Mouse (Mus musculus) CD4-positive, CD25-positive, alpha-beta regulatory T cell, adult 2 months (primary cell): ENCODE measurements around the gene Slain1.

ENCODE experiments used
- DNase-seq: peaks from one replicate; pipeline ENCODE4 v3.0.0-alpha.2; 2012; ENCODE audit warnings: low read depth, low spot score

Gene Slain1

GRCm38 (mm10) chr14:103666347-103666954 is 16.4 kb downstream of the Slain1 start:
- DNase-seq = peak; percentile 44

- peak; percentile 31 for DNase-seq
Observed at GRCm38 (mm10) chr14:103667036-103667435, 17.0 kb downstream of the Slain1 start.

- no peak for DNase-seq
Observed at GRCm38 (mm10) chr14:103679395-103680217, 29.6 kb downstream of the Slain1 start.

DNA sequence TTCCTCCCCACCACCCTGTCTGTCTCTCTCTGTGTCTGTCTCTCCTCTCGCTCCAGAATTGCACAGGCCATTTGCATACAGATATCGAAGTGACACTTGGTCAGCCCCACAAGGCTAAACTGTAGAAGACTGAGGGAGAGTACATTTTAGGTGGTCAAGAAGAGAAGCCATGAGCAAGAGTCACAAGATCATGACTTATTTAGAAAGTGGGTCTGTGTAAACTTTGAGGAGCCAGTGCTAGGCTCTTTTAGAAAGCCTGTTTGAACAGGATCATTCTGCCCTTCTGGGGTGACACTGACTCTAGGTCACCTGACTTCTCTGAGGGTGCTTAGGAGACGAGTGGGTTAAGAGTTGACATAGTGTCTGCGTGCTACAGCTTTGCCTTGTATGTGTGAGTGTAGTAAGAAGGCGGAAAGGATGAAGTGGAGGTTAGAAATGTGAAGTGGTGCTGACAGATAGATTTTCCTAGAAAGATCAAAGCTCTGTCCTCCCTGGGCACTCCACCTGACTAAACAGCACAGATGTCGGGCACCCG is 30.3 kb downstream of the Slain1 start:
- no peak for DNase-seq

- no peak for DNase-seq
Observed at GRCm38 (mm10) chr14:103682633-103683390, 32.8 kb downstream of the Slain1 start.

GRCm38 (mm10) chr14:103686994-103687393 is 37.0 kb downstream of the Slain1 start:
- DNase-seq = no peak

- peak; percentile 83 for DNase-seq
Observed at GRCm38 (mm10) chr14:103694295-103694694, 44.3 kb downstream of the Slain1 start.

GRCm38 (mm10) chr14:103695620-103696019 is 45.6 kb downstream of the Slain1 start:
- no peak for DNase-seq

GRCm38 (mm10) chr14:103697101-103697500 is 47.1 kb downstream of the Slain1 start:
- no peak for DNase-seq

DNA sequence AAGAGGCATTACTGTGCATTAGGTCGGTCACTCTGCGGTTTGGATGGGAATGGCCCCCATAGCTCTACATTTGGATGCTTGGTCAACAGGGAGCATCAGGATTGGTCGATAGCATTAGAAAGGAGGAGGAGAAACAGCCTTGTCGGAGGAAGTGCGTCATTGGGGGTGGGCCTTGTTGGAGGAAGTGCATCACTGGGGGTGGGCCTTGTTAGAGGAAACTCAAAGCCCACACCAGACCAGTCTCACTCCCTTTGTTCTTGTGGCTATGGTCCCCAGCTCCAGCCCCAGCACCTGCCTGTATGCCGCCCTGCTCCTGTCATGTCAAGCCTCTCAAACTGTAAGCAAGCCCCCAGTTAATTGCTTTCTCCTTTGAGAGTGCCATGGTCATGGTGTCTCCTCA is 49.3 kb downstream of the Slain1 start:
- DNase-seq = no peak

- DNase-seq = no peak
Observed at GRCm38 (mm10) chr14:103702516-103702915, 52.5 kb downstream of the Slain1 start.

DNA sequence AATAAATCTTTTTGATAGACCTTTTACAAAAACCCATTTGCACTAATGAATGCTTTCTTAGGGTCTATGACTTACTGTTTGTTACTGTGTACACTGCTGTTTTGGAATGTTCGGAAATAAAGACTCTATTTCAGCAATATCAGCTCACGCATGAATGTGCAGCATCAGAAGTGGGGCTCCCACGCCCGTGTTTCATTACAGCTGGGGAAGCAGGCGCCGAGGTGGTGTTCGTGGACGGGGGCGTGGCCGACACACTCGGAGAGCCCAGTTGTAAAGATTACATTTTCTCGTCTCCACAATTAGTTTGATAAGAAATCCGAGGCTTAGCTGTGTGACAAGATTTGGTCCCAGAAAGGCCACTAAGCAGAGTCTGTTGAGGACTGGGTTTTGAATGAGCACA is 54.7 kb downstream of the Slain1 start:
- no peak for DNase-seq

GRCm38 (mm10) chr14:103706347-103706746 is 56.3 kb downstream of the Slain1 start:
- no peak for DNase-seq

GRCm38 (mm10) chr14:103708601-103709000 is 58.6 kb downstream of the Slain1 start:
- no peak for DNase-seq

GRCm38 (mm10) chr14:103709261-103709660 is 59.2 kb downstream of the Slain1 start:
- DNase-seq = no peak

GRCm38 (mm10) chr14:103712986-103713385 is 63.0 kb downstream of the Slain1 start:
- DNase-seq = no peak

DNA sequence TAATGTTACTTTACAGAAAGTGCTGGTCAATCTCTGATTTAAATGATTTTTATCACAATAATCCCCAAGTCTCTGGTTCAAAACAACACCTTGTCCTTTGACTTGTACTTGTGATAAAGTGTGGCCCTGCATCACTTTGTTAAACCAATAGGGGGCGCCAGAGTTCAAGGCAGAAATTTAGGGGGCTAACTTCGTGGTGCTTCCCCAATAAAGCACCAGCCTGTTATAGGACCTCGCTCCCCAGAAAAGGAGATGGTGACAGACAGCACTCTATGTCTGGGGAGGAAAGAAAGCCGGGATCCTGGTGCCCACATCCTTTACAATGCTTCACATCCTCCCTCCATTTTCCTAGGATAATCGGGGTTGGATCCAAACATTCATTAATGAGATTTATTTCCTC is 67.5 kb downstream of the Slain1 start:
- DNase-seq = peak; percentile 44

DNA sequence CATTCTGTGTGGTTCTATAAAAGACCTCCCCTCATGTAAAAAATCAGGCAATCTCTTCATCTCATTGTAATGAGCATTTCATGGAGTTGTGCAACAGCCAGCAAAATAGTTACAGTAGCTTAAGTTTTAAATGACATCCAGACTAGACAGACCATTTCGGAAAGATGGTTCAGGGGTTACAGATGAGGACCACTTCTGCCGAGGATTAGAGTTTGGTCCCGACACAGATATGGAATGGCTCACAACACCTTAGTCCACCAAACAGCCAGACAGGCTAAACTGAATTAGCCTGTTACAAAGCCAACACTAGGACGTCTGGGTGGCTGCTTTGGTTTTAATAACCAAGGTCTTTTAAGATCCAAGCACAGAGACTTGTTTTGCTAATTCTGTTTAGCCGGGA is 68.0 kb downstream of the Slain1 start:
- DNase-seq = no peak

DNA sequence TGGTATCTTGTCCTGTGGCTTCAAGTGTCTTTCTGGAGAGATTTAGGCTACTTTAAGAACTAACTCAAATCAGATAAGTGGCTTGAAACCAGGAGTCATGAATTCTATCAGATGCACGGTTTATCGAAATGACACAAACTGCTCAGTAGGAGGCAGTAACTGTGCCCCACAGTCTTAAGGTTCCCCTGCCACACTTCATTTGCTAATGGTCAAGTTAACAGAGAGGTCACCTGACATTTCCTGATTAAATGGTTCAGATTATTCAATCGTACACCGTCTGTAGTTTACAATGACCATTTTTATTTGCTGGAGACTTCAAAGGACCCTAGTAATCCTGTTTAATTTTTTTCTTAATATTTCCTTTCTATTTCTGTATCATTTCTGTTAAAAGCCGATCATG is 68.4 kb downstream of the Slain1 start:
- DNase-seq = no peak

- DNase-seq = peak; percentile 88
Observed at GRCm38 (mm10) chr14:103718836-103719575, 69.0 kb downstream of the Slain1 start.

DNA sequence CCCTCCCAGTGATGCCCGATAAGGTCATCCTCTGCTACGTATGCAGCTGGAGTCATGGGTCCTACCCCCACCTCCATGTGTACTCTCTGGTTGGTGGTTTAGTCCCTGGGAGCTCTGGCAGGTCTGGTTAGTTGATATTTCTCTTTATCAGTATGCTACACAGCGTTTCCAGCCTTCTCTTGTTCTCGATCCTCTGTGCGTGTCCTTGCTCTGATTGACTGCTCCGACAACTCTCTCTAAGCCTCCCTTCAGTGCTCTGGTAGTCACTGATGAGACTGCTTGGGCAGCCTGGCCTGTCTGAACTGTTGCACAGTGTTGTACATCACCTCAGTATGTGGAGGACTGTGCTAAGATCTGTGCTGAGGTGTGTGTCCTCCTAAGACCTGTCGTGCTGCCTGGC is 70.1 kb downstream of the Slain1 start:
- no peak for DNase-seq
